Mouse (Mus musculus) ES-Bruce4 (cell line): ENCODE measurements around the gene Pif1.

Experiments
- CTCF ChIP-seq: IDR thresholded peaks from one replicate; pipeline ENCODE4 v1.8.1; 2011; ENCODE audit warnings: low read depth, low read length
- EP300 ChIP-seq: IDR thresholded peaks from 2 replicates; pipeline ENCODE4 v1.6.1; 2011; ENCODE audit warnings: low read depth, low read length; ENCODE audit not compliant: insufficient read depth
- POLR2A ChIP-seq: IDR thresholded peaks from one replicate; pipeline ENCODE4 v1.8.1; 2011; ENCODE audit warnings: low read length; ENCODE audit not compliant: insufficient read depth

GRCm38 (mm10) chr9:65552141-65552540 is 34.8 kb upstream of the Pif1 start:
- no peak for TF ChIP-seq CTCF
- TF ChIP-seq POLR2A, result no peak
- TF ChIP-seq EP300, result no peak
